Mouse (Mus musculus) hindbrain, embryonic 14.5 days (tissue): ENCODE results near the gene Lrrc41. TPM values are rescaled to one million over a fixed set of nuclear protein-coding genes. Genes with fewer than 3 reads are reported as not detected.

ENCODE experiments used
- ATAC-seq: fragments of 200-750 bp; cut with Nextera tagmentation; 2 replicates; pipeline ENCODE4 v1.8.0; 2017; ENCODE audit warnings: moderate number of reproducible peaks, mild to moderate bottlenecking, moderate TSS enrichment, moderate library complexity; ENCODE audit not compliant: low FRiP score
- DNase-seq: peaks from one replicate; pipeline ENCODE4 v3.0.0-alpha.2; 2015; ENCODE audit warnings: low spot score
- H3K27ac ChIP-seq: fragments of 300-500 bp; sonication (generic); 2 replicates; pipeline ENCODE4 v1.5.1; 2014; ENCODE audit warnings: mild to moderate bottlenecking, moderate library complexity
- H3K27me3 ChIP-seq: fragments of 300-500 bp; sonication (generic); 2 replicates; pipeline ENCODE4 v1.6.1; 2014; ENCODE audit warnings: mild to moderate bottlenecking, low read length, mixed read lengths; ENCODE audit not compliant: control insufficient read depth, insufficient read depth
- H3K36me3 ChIP-seq: fragments of 300-500 bp; sonication (generic); replicated peaks from 2 replicates; pipeline ENCODE4 v1.6.1; 2014; ENCODE audit not compliant: control insufficient read depth, insufficient read depth
- H3K4me1 ChIP-seq: fragments of 300-500 bp; sonication (generic); replicated peaks from 2 replicates; pipeline ENCODE4 v1.6.1; 2014; ENCODE audit warnings: antibody characterized with exemption, low read length, mixed read lengths; ENCODE audit not compliant: control insufficient read depth, insufficient read depth
- H3K4me2 ChIP-seq: fragments of 300-500 bp; sonication (generic); replicated peaks from 2 replicates; pipeline ENCODE4 v1.6.1; 2014; ENCODE audit warnings: mild to moderate bottlenecking, moderate library complexity
- H3K4me3 ChIP-seq: fragments of 300-500 bp; sonication (generic); replicated peaks from 2 replicates; pipeline ENCODE4 v1.5.1; 2014; ENCODE audit warnings: mild to moderate bottlenecking, low read length
- H3K9ac ChIP-seq: fragments of 300-500 bp; sonication (generic); 2 replicates; pipeline ENCODE4 v1.6.1; 2014
- H3K9me3 ChIP-seq: fragments of 300-500 bp; sonication (generic); 2 replicates; pipeline ENCODE4 v1.6.1; 2016; ENCODE audit warnings: low read length; ENCODE audit not compliant: control insufficient read depth
- WGBS: fragments of 180-500 bp; shearing (Covaris S2); extraction: QIAGEN DNeasy Blood & Tissue Kit; methylation state at CpG from one replicate; pipeline ENCODE4 v1.1.7; 2014; 5-methylcytosine and 5-hydroxymethylcytosine counted together
- polyA plus RNA-seq: library from polyadenylated mRNA; unstranded; fragments of >200 nt; fragmentation: Nextera tagmentation; extraction: Ambion mirVana; gene quantifications from 2 replicates; pipeline ENCODE4 v1.2.1, GENCODE M21; 2014

Gene Lrrc41
- polyA plus RNA-seq, 1 experiment from 2014 or later: 75.9 TPM

DNA sequence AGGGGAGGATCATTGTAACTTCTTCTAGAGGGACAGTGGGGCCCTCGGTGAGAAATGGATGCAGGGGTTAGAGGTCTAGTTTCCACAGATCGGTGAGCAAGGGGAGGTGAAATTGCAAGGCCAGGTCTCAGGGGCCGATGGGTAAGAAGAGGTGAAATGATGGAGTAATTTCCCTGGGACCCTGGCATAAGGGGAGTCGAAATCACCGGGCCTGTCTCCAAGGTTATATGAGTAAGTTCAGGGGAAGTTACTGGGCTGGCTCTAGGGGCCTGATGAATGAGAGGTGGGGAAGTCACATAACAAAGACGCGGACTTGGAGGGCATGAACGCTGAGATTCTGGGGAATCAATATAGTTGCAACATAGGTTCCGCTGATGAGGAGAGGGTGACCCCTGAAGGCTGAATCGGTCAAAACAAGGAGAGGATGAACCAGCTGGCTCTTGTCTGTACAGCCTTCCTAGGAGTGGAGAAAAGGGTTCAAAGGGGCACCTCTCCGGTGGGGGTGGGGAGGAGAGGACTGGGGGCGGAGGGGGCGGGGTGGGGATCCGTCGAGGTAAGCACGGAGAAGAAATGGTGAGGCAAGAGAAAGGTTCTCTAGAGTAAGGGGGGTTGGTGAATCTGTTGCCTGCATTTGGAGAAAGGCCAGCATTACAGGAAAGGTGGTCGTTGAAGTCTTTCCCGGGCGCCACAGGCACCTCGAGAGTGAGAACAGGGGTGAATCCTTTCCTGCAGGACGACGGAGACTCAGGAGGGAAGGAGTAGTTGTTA lies 22.4 kb upstream of the Lrrc41 start:
- H3K27ac ChIP-seq: peak overlapping the region; percentile 90
- peak overlapping the region; percentile 72 for H3K4me2 ChIP-seq
- WGBS: 8% methylated on average over 21 of the region's 22 CpGs
- H3K4me1 ChIP-seq: peaks cover 13% of the 10 kb centered on the region
- ATAC-seq: peak; percentile 44
- no peaks in the 10 kb centered on the region for H3K36me3 ChIP-seq
- H3K27me3 ChIP-seq: no peaks in the 10 kb centered on the region
- peak; percentile 38 for DNase-seq
- H3K4me3 ChIP-seq: peak overlapping the region; percentile 60
- no peaks in the 10 kb centered on the region for H3K9me3 ChIP-seq
- peak overlapping the region; percentile 66 for H3K9ac ChIP-seq

DNA sequence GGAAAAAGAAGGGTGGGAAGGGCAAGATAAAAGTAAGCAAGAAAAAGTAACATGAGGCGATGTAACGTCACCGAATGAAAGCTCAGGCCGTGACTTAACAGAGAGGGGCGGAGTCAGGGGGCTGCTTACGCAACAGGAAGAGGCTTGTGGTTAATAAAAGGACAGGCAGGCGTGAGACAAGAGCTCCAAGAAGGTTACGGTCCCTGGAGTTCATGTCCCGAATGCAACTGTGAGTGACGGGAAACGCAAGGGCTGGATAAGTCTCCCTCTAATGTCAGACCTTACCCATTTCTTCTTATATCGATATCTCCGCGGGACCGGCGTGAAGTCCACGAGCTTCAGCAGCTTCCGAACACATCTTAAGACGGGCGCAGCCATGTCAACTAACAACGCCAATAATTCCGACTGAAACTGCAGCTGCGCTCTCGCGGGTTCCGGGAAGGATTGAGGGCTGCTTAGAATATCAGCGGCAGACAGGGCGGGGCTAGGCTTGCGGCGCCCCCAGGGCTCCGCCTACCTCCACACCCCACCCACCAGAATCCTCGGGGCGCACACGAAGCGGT lies 21.6 kb upstream of the Lrrc41 start, which contains the start of gene Nsun4:
Nsun4 (minus strand) TSS at position 478 of the 563 bp plus-strand sequence.
- WGBS: under 1% methylated on average over 35 of the region's 35 CpGs
- H3K27ac ChIP-seq: peak within 1 kb of the TSS; percentile 90
- no peaks in the 10 kb centered on the region for H3K9me3 ChIP-seq
- H3K9ac ChIP-seq: peak within 1 kb of the TSS; percentile 66
- H3K4me2 ChIP-seq: peak within 1 kb of the TSS; percentile 72
- H3K4me3 ChIP-seq: peak within 1 kb of the TSS; percentile 60
- ATAC-seq (peak; percentile 95), DNase-seq (peak; percentile 90)
- H3K4me1 ChIP-seq: peaks cover 13% of the 10 kb centered on the region
- H3K27me3 ChIP-seq: no peaks in the 10 kb centered on the region
- no peaks in the 10 kb centered on the region for H3K36me3 ChIP-seq

DNA sequence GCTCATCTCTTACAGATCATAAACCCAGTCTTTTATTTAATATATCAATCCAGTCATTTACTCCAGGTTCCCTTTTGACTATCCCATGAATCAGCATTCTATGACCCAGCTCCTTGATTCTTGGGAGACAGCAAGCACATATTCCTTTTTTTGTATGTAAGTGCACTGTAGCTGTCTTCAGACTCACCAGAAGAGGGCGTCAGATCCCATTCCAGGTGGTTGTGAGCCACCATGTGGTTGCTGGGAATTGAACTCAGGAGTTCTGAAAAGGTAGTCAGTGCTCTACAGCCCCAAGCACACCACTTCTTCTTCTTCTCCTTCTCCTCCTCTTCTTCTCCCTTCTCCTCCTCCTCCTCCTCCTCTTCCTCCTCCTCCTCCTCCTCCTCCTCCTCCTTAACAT lies 17.5 kb upstream of the Lrrc41 start:
- H3K9ac ChIP-seq: no peak overlapping the region
- WGBS: 7% methylated on average over 1 of the region's 1 CpGs

DNA sequence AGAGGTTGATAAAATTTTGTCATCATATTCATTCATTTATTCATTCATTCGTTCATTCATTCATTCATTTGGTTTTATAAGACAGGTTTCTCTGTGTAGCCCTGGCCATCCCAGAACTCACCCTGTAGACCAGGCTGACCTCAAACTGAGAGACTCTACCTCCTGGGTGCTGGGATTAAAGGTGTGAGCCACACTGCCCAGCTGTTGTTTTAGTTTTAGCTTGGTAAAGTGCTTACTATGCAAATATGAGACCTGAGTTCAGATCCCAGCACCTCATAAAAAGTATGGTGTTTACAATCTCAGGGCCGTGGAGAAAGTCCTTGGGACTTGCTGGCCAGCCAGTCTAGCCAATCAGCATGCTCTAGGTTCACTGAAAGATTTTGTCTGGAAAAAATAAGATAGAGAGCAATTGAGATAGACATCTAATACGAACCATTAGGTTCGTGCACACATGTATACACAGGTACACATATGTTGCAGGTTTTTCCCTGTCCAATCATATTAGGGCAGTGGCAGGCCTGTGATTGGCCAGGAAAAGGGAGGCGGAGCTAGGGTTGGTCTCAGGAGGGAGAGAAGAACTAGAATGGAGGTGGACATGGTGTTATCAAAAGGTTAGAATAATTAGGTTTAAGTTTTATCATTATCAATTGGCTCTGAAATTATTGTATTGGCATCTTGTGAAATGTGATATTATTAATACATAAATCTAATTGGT lies 15.9 kb upstream of the Lrrc41 start:
- no peak overlapping the region for H3K4me3 ChIP-seq
- H3K27ac ChIP-seq: no peak overlapping the region
- H3K4me2 ChIP-seq: no peak overlapping the region
- no peaks in the 10 kb centered on the region for H3K27me3 ChIP-seq
- H3K36me3 ChIP-seq: no peaks in the 10 kb centered on the region
- ATAC-seq (no peak), DNase-seq (no peak)
- WGBS: 86% methylated on average over 5 of the region's 5 CpGs
- peaks cover 5% of the 10 kb centered on the region; the same call in 1 of the 2 replicates for H3K4me1 ChIP-seq
- no peak overlapping the region for H3K9ac ChIP-seq
- H3K9me3 ChIP-seq: no peaks in the 10 kb centered on the region

More for the DNA sequence above, 17.5 kb upstream of the Lrrc41 start:
- no peaks in the 10 kb centered on the region for H3K9me3 ChIP-seq
- peaks cover 13% of the 10 kb centered on the region for H3K4me1 ChIP-seq
- DNase-seq: no peak
- no peak overlapping the region for H3K27ac ChIP-seq
- H3K36me3 ChIP-seq: no peaks in the 10 kb centered on the region
- H3K4me3 ChIP-seq: no peak overlapping the region
- no peak overlapping the region for H3K4me2 ChIP-seq
- no peaks in the 10 kb centered on the region for H3K27me3 ChIP-seq
- no peak for ATAC-seq

DNA sequence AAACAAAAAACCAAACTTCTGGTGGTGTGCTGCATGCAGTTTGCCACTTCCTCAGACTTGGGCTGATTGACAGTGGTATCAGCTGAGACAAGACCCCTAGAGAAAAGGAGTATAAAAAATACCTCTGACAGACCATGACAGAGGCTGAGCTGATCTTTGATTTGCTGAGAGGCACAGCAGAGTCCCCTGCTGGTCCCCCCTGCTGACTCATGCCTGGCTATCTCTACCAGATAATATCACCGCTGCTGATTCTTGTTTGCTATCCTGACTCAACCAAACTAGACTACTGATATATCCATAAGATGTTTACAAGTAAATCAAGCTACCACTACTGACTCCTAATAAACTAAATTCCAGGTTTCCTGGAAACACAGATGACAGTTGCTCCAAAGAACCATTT lies 11.2 kb upstream of the Lrrc41 start:
- Histone ChIP-seq H3K4me1 (no peaks in the 10 kb centered on the region), H3K27me3 (no peaks in the 10 kb centered on the region), H3K27ac (no peak overlapping the region), H3K9me3 (no peaks in the 10 kb centered on the region), H3K4me2 (no peak overlapping the region), H3K9ac (no peak overlapping the region), H3K4me3 (no peak overlapping the region), H3K36me3 (peaks cover 30% of the 10 kb centered on the region)
- WGBS: 52% methylated on average over 1 of the region's 1 CpGs
- ATAC-seq (no peak), DNase-seq (no peak)

DNA sequence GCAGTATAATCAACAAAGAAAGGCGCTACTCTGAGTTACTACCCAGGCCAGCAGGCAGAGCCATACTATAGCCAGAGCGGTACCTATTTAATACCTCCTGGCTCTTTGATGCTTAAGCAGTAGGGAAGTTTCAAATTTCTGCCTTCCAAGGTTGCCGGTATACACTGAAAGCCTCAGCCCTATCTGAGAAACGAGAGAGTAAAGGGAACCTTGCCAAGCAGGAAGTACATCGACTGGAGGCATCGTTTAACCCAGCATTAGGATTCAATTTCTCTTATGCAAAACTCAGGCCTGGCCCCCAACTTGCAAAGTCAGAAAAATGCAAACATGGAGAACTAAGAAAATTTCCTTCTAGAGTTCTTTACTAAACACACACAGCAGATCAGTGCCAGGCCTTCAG lies 5.0 kb upstream of the Lrrc41 start:
- no peaks in the 10 kb centered on the region for H3K27me3 ChIP-seq
- peaks cover 48% of the 10 kb centered on the region for H3K36me3 ChIP-seq
- ATAC-seq (no peak), DNase-seq (no peak)
- no peaks in the 10 kb centered on the region for H3K9me3 ChIP-seq
- peaks cover 19% of the 10 kb centered on the region for H3K4me1 ChIP-seq
- no peak overlapping the region for H3K4me3 ChIP-seq
- WGBS: 94% methylated on average over 6 of the region's 6 CpGs
- no peak overlapping the region for H3K4me2 ChIP-seq
- no peak overlapping the region for H3K27ac ChIP-seq
- H3K9ac ChIP-seq: no peak overlapping the region

DNA sequence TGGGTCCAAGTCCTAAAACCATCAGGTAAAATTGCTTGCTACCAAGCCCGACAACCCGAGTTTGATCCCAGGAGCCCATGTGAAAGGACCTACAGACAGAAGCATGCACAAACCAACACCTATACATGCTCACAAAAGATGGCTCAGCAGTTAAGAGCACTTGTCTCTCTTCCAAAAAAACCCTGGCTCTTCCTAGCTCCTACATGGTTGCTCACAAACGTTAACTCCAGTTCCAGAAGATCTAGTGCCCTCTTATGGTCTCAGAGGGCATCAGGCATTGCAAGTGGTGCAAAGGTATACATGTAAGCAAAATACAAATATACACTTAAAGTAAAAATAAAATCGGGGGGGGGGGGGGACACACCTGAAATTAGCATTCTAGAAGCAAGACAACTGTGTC lies 1.9 kb upstream of the Lrrc41 start:
- Histone ChIP-seq H3K36me3 (peaks cover 26% of the 10 kb centered on the region), H3K9me3 (no peaks in the 10 kb centered on the region), H3K4me1 (peaks cover 32% of the 10 kb centered on the region), H3K27ac (no peak overlapping the region), H3K4me3 (peak overlapping the region; percentile 94; the same call in 1 of the 2 replicates), H3K4me2 (0 out of 2 replicates have a peak overlapping the region, but pooled peaks have one; percentile 95), H3K27me3 (no peaks in the 10 kb centered on the region), H3K9ac (no peak overlapping the region)
- 65% methylated on average over 4 of the region's 4 CpGs for WGBS
- DNase-seq (no peak), ATAC-seq (no peak)

DNA sequence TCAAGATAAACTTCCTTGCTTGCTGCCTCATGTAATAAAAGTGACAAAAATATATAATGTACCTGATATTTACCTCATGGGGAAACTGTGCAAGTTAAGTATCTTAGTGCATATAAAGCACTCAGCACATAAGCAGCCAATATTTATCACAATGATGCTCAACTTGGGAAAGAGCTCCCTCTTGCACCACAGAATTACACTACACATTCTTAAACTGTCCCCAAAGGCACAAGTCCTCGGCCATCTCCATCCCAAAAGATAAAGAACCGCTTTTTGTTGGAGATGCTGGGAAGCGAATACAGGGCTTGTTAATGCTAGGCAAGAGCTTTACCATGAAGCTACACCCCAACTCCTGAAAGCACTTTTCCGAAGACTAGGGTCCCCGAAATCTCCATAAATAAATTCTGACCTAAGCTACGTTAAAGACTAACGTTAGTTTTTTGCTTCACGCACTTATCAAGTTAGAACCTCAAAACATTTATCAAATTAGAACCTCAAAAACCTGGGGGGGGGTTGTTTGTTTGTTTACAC lies 859 bp upstream of the Lrrc41 start:
- Histone ChIP-seq H3K9me3 (no peaks in the 10 kb centered on the region), H3K9ac (peak overlapping the region; percentile 98), H3K4me1 (peaks cover 32% of the 10 kb centered on the region), H3K36me3 (peaks cover 17% of the 10 kb centered on the region), H3K4me3 (peak overlapping the region; percentile 94), H3K27ac (no peak overlapping the region), H3K4me2 (peak overlapping the region; percentile 95), H3K27me3 (no peaks in the 10 kb centered on the region)
- WGBS: 1% methylated on average over 8 of the region's 8 CpGs
- no peak for ATAC-seq
- DNase-seq: peak; percentile 50
